Mouse (Mus musculus) thymus, adult 2 months (tissue): ENCODE measurements at regions not wholly inside any gene's neighbourhood (a gene's known extent, or its start where the extent isn't known, plus 50 kb on each side); places are given as distances from the start of the nearest gene placed in this dataset.

Experiments
- DNase-seq: peaks from one replicate; pipeline ENCODE4 v3.0.0; 2021
- H3K27ac ChIP-seq: fragments of 200-500 bp; 2 replicates; pipeline ENCODE4 v1.5.1; 2012; ENCODE audit warnings: low read length, control low read depth; ENCODE audit not compliant: control insufficient read depth, insufficient read depth
- H3K27me3 ChIP-seq: fragments of 200-500 bp; 2 replicates; pipeline ENCODE4 v1.6.1; 2012; ENCODE audit warnings: mild to moderate bottlenecking, low read length, moderate library complexity, mixed read lengths; ENCODE audit not compliant: control insufficient read depth, insufficient read depth
- H3K36me3 ChIP-seq: fragments of 200-500 bp; 2 replicates; pipeline ENCODE4 v1.6.1; 2012; ENCODE audit warnings: mild to moderate bottlenecking, low read length, moderate library complexity; ENCODE audit not compliant: control insufficient read depth, insufficient read depth
- H3K4me1 ChIP-seq: fragments of 200-500 bp; replicated peaks from 2 replicates; pipeline ENCODE4 v1.6.1; 2012; ENCODE audit warnings: low read length; ENCODE audit not compliant: control insufficient read depth, insufficient read depth
- H3K4me3 ChIP-seq: fragments of 200-500 bp; 2 replicates; pipeline ENCODE4 v1.5.1; 2012; ENCODE audit warnings: mild to moderate bottlenecking, low read length, control low read depth, moderate library complexity; ENCODE audit not compliant: control insufficient read depth, insufficient read depth
- CTCF ChIP-seq: fragments of 200-500 bp; IDR thresholded peaks from 2 replicates; pipeline ENCODE4 v1.5.1; 2012; ENCODE audit warnings: mild to moderate bottlenecking, control low read depth, low read length, moderate library complexity, borderline replicate concordance; ENCODE audit not compliant: control insufficient read depth, poor library complexity, insufficient read depth; ENCODE audit errors: extremely low read depth
- POLR2A ChIP-seq: fragments of 200-500 bp; IDR thresholded peaks from 2 replicates; pipeline ENCODE4 v1.6.1; 2012; ENCODE audit warnings: mild to moderate bottlenecking, low read length, control low read depth, moderate library complexity; ENCODE audit not compliant: control insufficient read depth, poor library complexity, insufficient read depth; ENCODE audit errors: extremely low read depth
- WGBS: fragments of 180-500 bp; shearing (Covaris S2); methylation state at CpG from one replicate; pipeline ENCODE4 v1.1.7; 2018; 5-methylcytosine and 5-hydroxymethylcytosine counted together

GRCm38 (mm10) chr8:127836410-127837206 lies 521.8 kb upstream of the Nrp1 start:
- Histone ChIP-seq H3K27me3 (no peaks in the 10 kb centered on the region), H3K27ac (no peak overlapping the region), H3K4me3 (no peak overlapping the region), H3K36me3 (no peaks in the 10 kb centered on the region), H3K4me1 (no peaks in the 10 kb centered on the region)
- TF ChIP-seq CTCF (no peak), POLR2A (no peak)
- 81% methylated on average over 6 of the region's 6 CpGs for WGBS
- no peak for DNase-seq

- Histone ChIP-seq H3K27ac (no peak overlapping the region), H3K4me1 (no peaks in the 10 kb centered on the region), H3K4me3 (no peak overlapping the region), H3K36me3 (no peaks in the 10 kb centered on the region), H3K27me3 (no peaks in the 10 kb centered on the region)
- no peak for TF ChIP-seq CTCF
- TF ChIP-seq POLR2A = no peak
- DNase-seq = no peak
These were observed 520.1 kb upstream of the Nrp1 start for GRCm38 (mm10) chr8:127838311-127838710.

GRCm38 (mm10) chr8:127847332-127848018 lies 510.9 kb upstream of the Nrp1 start:
- H3K27me3 ChIP-seq = no peaks in the 10 kb centered on the region
- no peaks in the 10 kb centered on the region for H3K36me3 ChIP-seq
- no peak overlapping the region for H3K4me3 ChIP-seq
- no peaks in the 10 kb centered on the region for H3K4me1 ChIP-seq
- no peak for DNase-seq
- no peak for TF ChIP-seq POLR2A
- no peak for TF ChIP-seq CTCF
- 70% methylated on average over 9 of the region's 9 CpGs for WGBS
- H3K27ac ChIP-seq = no peak overlapping the region

GRCm38 (mm10) chr8:127849926-127850325 lies 508.5 kb upstream of the Nrp1 start:
- TF ChIP-seq CTCF (no peak), POLR2A (no peak)
- Histone ChIP-seq H3K36me3 (no peaks in the 10 kb centered on the region), H3K4me3 (no peak overlapping the region), H3K27ac (no peak overlapping the region), H3K4me1 (no peaks in the 10 kb centered on the region), H3K27me3 (no peaks in the 10 kb centered on the region)
- no peak for DNase-seq

GRCm38 (mm10) chr8:127855653-127856300 lies 502.6 kb upstream of the Nrp1 start:
- H3K4me1 ChIP-seq = no peaks in the 10 kb centered on the region
- no peak for DNase-seq
- no peak overlapping the region for H3K27ac ChIP-seq
- 87% methylated on average over 4 of the region's 4 CpGs for WGBS
- no peaks in the 10 kb centered on the region for H3K36me3 ChIP-seq
- H3K27me3 ChIP-seq = no peaks in the 10 kb centered on the region
- no peak overlapping the region for H3K4me3 ChIP-seq
- TF ChIP-seq POLR2A (no peak), CTCF (no peak)

GRCm38 (mm10) chr8:127856351-127857135 lies 501.9 kb upstream of the Nrp1 start:
- Histone ChIP-seq H3K27ac (no peak overlapping the region), H3K27me3 (no peaks in the 10 kb centered on the region), H3K4me1 (no peaks in the 10 kb centered on the region), H3K36me3 (no peaks in the 10 kb centered on the region), H3K4me3 (no peak overlapping the region)
- 91% methylated on average over 5 of the region's 5 CpGs for WGBS
- TF ChIP-seq CTCF = no peak
- no peak for TF ChIP-seq POLR2A
- no peak for DNase-seq

- Histone ChIP-seq H3K27ac (no peak overlapping the region), H3K36me3 (no peaks in the 10 kb centered on the region), H3K27me3 (no peaks in the 10 kb centered on the region), H3K4me3 (no peak overlapping the region), H3K4me1 (no peaks in the 10 kb centered on the region)
- WGBS = 93% methylated on average over 3 of the region's 3 CpGs
- no peak for TF ChIP-seq CTCF
- TF ChIP-seq POLR2A = no peak
- no peak for DNase-seq
These were observed 499.4 kb upstream of the Nrp1 start for GRCm38 (mm10) chr8:127859036-127859435.
